Mouse (Mus musculus): ENCODE measurements around the gene Pi16.

Pi16 gene

DNA sequence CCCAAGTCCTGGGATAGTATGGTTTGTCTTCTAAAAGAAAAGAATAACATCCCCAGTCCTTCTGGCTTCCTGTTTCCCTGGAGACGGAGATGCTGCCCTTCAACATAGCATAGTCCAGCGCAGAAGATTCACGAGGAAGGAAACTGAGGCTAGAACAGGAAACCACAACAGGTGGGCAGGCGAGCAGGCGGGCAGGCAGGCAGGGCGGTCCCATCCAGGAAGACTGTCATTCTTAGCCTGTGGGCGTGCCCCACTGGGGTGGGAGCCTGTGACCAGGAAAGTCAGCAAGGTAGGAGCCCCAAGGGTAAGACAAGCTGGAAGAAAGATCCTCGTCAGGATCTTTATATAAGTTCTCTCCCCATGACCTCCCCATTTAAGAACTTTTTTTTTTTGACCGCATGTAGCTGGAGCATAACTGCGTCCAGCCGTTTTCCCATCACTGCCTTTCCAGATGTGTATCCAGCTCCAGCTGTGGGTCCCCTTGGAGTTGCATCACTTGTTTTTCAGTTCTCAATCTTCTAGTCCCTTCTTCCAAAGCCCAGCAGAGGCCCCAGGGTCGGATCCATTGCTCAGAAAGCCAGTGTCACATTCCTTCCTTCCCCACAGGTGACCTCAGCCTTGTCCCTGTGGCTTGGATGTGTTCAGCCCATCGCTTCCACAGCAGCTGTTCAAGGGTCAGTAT, 13.0 kb upstream of the Pi16 start:
- peak; percentile 50 for DNase-seq (ENCODE audit: low read depth, low spot score)

DNA sequence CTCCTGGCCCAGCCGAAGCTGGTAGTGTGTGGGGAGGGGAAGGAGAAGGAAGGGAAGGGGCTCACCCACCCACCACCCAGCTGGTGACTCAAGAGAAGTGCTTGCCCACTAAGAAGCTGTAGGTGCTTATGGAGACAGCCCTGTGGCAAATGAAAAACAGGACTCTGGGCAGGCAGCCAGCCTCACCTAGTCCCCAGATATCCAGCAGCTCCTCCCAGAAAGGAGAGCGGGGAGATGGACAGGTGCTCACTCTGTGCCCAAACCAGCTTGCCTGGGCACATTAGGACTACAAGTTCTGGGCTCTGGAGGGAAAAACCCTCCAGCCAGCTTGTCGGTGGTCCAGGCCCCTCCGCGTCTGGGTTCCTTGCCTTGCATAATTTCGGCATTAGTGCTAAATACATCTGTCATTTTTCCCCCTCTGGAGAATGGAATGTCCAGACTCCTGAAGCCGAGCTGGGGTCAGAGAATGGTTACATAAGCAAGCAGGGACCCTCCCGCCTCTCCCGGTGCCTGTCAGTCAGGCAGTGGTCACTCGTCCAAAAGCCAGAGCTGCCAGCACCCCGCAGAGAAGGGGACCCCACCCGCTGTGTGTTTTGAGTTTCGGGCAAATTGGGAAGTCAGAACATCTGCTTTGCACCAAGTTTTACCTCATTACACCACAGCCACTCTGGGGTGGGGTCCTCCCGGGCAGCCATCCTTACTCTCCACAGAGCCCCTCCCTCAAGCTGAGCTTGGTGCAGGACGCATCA, 12.2 kb upstream of the Pi16 start:
- DNase-seq (ENCODE audit: low read depth, low spot score): no peak

DNA sequence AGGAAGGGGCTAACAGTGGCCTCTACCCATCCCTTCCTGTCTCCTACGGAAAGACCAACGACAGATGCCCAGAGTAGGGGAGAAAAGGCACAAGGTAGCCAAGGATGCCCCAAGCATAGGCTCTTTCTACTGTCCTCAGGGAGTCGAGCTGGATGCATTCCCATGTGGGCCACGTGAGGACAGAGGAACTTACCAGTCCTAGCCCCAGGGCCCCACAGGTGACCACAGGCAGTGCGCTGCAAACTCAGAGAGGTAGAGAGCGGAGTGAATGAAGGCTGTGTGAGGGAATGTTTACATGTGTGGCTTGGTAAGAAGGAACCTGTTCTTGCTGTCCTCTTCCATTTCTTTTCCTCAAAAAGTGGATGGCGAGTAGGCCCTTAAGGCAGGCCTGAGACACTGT, 11.6 kb upstream of the Pi16 start:
- no peak for DNase-seq (ENCODE audit: low read depth, low spot score)

DNA sequence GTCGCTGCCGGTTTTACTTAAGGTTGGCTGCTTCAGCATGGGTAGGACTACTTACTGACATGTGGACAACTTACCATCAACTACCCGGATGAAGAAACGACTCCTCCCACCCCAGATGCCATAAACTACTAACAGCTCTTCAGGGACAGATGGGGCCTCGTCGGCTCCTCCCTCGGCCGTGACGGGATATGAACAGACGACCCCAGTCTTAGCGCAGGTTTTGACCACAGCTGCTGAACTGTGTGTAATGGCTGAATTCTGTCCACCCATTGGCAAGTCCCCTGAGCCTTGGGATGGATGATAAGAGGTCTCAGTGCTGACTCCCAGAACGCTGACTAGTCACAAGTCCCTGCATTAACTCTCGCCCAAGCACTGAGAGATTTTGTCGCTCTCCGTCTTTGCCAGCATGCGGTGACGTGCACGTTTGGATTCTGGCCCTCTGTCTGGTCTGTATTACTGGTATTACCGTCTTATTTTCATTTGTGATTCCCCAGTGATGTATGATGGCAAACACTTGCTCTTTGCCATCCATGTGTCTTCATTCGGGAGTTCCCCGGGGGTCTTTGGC, 7.3 kb upstream of the Pi16 start:
- no peak for DNase-seq (ENCODE audit: low read depth, low spot score)

DNA sequence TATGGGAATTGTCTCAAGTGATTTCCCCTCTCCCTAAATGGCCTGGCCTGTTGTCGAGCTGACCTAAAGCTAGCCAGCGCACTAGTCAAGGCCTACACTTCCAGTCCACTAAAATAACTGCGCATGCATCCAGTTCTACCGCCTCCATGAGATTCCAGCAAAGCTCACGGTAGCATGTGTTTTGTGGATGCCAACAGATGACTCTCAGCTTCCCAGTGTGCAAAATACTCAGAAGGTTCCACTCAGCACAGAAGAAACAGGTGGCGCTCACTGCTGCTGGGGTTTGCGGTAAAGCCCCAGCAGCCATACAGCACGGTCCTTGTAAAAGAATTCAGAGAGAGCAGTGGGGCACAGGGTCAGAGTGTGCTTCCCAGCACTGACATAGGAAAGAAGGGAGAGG, 5.9 kb upstream of the Pi16 start:
- DNase-seq (ENCODE audit: low read depth, low spot score): no peak

DNA sequence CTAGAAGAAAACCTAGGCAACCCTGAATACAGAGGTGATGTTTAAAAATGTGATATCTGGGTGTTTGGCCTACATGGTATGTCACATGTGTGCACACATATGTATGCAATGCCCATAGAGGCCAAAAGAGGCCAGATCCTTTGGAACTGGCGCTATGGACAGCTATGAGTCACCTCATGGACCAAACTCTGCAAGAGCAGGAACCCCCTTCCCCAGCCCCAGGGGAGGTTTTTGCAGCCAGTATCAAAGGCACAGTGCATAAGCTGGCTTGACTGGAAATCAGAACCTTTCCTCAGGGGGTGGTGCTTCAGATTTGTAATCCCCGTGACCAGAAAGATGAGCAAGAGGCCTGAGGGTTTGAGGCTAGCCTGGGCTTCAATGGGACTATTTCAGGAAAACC, 5.4 kb upstream of the Pi16 start:
- no peak for DNase-seq (ENCODE audit: low read depth, low spot score)

DNA sequence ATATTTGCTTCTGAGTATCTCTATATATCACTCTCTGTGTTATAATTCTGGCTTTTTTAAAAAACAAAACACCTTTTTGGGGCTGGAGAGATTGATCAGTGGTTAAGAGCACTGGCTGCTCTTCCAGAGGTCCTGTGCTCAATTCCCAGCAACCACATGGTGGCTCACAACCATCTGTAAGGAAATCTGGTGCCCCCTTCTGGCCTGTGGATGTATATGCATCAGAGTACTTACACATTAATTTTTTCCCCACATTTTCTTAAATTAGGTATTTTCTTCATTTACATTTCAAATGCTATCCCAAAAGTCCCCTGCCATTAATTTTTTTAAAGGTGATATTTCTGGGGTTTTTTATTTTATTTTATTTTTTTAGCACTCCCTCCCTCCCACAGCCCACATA, 4.2 kb upstream of the Pi16 start:
- peak; percentile 63 for DNase-seq (ENCODE audit: low read depth, low spot score)

DNA sequence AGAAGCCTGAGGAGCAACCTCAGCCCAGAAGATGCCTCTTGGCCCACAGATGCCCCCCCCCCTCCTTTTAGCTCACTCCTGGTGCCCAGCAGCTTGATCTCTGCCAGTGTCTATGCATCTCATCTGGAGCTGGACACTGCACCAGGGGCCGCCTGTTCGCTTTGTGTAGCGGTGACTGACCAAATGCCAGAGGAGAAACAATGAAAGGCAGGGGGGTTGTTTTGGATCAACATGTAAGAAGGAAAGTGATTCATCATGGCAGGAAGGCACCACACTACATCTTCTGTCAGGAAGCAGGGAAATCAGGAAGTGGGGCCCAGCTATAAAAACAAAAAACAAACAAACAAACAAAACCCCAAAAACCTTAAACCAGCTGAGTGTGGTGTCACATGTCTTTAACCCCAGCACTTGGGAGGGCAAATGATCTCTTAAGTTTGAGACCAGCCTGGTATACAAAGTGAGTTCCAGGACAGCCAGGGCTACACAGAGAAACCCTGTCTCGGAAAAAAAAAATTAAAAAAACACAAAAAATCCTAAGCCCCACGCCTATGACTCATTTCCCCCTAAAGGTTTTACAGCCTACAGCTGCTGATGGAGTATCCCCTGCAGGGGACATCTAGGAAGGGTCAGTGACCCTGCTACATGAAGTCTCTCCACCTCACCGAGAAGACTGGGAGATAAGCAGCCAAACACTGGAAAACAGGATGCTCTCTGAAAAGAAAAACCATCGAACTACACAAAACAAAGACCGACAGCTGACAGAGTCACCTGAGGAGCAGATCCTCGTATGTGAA, 1.6 kb upstream of the Pi16 start:
- no peak for DNase-seq (ENCODE audit: low read depth, low spot score)

DNA sequence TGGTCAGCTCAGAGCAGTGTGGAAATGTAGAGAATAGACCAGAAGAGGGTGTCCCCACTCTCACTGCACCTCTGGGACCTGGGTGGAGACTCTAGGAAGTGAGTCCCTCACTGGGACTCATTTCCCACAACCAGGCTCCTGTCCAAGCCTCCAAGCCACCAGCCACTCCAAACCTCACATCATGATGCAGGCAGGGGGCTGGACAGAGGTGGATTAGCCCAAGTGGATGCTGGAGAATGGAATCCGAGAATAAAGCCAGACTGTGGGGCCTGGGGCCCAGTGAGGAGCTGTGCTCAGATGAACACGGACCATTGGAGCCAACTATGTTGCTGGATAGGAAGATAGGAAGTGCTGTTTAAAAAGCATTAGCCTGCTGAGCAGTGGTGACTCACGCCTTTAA, 589 bp upstream of the Pi16 start:
- no peak for DNase-seq (ENCODE audit: low read depth, low spot score)

DNA sequence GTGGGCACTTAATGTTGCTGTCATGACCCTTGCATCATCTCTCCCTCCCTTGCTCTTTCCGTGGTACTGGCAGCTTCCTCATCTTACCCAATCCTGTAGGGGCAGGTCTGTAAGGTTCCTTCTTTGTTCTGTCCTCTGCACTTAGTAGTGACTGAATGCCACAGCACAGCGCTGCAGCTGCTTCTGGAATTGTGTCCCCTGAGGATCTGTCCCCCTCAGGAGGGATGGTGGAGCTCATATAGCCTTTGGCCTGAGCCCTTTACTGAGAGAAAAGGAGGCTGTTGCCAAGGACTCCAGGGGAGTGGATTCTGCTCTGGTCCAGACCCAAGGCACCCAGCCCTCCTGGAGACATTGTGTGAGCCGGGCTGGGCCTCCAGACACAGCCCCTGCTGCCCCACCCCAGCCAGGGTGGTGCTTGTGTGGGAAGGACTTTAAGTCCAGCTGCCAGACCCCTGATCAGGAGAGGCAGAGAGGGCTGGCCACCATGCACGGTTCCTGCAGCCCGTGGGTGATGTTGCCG, 1.3 kb downstream of the Pi16 start:
- no peak for DNase-seq (ENCODE audit: low read depth, low spot score)

DNA sequence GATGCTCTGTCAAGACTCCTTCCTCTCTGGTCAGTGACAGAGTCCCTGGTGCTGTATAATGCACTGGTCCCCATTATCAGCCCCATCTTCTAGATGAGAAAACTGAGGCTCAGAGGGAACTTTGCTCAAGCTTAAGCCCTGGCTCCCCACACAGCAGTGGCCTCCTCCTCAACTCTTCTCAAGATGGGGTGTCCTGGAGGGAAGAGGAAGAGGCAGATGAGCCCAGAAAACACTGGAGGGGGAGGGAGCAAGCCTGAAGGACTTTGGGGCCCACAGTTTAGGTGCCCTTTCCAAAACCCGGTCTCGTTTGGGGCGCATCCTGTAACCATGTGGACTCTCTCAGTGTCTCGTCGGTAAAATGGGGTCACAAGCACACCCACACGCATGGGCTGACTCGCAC, 2.0 kb downstream of the Pi16 start:
- DNase-seq (ENCODE audit: low read depth, low spot score): no peak

DNA sequence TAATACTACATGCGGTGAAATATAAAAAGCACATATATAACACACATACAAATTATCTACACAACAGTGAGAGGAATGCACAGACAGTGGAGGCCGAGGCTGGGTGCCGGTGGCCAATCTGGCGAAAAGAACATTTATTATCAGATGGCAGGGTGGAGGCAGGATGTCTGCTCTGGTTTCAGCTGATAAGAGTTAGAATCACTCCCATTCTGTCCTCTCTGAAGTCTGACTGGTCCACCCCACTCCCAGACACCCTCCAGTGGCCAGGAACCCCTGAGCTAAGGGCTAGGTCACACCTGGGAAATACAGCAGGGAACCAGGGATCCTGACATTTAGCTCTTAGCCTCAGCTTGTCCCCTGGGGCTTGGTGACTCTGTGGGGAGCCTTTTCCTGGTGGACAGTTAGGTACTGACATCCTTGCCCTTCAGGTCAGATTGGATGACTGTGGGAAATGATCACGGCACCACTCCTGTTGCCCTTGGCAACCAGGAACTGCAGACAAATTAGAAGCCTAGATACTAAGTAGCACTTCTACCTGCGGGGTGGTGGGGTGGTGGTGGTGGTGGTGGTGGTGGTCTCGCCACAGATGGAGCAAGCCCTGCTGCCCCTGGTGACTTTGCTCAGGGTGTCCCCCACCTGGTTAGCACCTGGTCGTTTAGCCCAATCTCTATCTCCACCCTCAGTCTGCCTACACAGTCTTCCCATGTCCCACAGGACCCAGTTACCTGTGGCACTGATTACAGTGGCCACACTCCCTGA, 2.6 kb downstream of the Pi16 start:
- DNase-seq (ENCODE audit: low read depth, low spot score): no peak

DNA sequence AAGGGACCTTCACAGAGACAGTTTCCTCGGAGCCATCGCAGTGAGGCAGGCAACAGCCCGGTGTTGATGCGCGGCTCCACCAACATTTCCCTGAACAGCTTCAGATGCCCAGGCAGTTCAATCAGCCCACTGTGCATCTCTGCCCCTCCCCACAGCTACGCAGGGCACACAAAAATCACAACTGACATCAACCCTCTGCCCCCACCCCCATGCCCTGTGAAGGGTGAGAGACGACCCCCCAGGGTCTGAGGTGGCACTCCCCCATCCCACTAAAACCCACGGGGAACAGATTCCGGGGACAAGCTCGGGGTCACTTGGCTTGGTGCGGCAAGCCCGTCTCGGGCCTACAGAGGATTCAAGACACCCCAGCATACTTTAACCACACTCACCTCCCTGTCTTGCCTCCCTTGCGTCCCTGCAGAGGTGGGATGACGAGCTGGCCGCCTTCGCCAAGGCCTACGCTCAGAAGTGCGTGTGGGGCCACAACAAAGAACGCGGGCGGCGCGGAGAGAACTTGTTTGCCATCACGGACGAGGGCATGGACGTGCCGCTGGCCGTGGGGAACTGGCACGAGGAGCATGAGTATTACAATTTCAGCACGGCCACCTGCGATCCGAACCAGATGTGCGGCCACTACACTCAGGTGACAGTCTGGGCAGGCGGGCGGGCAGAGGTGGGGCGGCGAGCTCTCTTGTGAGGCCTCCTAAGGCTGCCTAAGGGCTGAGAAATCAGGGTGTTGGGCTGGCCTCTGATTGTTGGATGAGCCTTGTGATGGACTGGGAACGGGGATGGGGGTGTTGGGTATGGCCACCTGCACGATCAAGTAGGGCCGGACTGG, 4.5 kb downstream of the Pi16 start:
- DNase-seq (ENCODE audit: low read depth, low spot score): no peak

DNA sequence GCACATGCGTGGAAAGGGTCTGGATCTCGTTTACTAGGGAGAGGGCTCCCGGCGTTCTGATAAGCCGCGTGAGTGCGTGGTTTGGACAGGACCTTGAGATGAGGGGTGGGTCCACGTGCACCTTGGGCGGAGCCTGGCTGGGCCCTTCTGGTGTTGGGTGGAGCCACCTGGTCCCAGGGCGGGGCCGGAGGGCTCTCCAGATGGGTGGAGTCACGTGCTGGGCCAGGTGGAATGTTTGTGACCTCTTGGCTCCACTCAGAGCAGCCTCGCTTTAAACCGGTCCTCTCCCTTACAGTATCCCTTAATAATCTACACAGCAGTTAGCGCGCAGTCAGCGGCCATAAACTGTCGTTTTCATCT, 5.1 kb downstream of the Pi16 start:
- DNase-seq (ENCODE audit: low read depth, low spot score): no peak

DNA sequence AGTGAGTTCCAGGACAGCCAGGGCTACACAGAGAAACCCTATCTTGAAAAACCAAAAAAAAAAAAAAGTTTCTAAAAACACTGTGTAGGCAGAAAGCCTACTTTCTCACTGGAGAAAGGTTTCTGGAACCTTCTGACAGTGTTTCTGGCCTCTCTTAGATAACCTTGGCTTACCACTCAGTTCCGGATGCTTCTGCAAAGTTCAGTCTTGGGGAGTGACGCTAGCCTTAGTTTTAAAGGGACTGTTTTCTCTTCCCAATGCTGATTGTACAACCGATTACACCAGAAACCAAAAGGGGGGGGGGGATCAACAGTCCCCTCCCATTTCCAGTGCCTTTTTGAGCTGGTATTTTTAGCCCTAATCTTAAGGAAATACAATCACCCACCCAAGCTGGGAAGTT, 6.1 kb downstream of the Pi16 start:
- no peak for DNase-seq (ENCODE audit: low read depth, low spot score)

DNA sequence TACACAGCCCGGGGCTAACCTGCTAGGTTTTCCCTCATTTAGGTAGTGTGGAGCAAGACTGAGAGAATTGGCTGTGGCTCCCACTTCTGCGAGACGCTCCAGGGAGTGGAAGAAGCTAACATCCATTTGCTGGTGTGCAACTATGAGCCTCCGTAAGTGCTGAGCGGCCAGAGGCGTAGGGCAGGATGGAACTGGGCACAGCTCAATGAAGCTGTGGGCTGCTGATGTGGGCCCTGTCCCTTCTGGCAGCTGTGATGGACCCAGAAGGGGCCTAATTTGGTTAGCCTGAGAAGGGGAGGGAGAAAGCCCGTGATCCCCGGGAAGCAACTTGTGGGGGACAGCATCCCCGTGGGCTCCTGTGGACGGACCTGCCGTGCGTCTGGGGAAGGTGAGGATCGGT, 8.4 kb downstream of the Pi16 start:
- no peak for DNase-seq (ENCODE audit: low read depth, low spot score)

DNA sequence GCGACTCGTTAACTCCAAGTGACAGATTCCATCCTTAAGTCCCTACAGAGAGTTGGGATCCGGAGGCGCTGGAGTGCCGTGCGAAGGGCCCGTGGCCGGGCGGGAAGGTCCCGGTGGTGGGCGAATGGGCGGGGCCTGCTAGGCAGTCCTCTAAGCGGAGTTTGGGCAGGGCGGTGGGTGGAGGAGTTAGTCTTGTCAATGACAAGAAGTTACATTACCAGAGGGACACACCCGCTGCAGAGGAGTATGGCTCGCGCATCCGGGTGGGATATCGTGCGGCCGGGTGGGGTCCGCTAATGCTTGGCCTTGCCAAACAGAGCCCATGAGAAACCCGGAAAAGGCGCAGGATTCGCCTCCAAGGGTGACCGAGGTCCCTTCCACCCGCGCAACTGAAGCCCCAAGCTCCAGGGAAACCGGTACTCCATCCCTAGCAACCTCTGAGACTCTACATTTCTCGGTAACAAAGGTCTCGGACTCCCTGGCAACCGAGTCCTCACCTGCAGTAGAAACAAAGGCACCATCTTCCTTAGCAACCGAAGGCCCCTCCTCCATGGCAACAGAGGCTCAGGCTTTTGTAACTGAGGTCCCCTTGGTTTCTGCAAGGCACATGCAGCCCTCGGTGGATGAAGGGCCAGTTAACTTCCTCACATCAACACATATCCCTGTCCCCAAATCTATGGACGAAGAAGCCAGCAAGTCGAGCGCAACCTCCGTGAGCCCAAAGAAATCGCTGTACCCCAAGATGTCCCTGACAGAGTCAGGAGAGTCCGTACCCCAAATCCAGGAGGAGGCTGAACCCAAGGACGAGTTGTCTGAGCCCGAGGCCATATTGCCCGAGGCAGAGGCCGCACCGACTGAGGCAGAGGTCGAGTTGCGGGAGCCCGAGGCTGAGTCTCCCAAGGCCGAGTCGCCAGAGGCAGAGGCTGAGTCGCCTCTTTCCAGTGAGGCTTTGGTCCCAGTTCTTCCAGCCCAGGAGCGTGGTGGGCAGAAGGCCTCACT, 9.3 kb downstream of the Pi16 start:
- DNase-seq (ENCODE audit: low read depth, low spot score): no peak

DNA sequence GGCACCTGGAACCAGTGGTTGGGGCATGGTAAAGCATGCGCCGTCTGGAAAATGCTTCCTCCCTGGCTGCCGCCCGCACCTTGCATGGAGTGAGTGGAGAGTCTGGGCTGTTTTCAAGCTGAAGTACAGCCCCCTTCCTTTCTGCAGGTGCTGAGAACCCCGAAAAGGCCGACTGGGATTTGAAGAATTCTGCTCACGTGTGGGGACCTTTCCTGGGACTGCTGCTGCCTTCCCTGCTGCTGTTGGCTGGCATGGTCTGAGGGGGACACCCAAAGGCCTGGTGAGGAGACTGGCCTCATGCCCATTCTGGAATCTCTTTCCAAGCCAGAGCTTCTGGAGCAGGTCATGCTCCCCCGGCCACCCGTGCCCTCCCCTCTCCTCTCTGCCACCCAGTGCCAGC, 10.2 kb downstream of the Pi16 start:
- no peak for DNase-seq (ENCODE audit: low read depth, low spot score)

DNA sequence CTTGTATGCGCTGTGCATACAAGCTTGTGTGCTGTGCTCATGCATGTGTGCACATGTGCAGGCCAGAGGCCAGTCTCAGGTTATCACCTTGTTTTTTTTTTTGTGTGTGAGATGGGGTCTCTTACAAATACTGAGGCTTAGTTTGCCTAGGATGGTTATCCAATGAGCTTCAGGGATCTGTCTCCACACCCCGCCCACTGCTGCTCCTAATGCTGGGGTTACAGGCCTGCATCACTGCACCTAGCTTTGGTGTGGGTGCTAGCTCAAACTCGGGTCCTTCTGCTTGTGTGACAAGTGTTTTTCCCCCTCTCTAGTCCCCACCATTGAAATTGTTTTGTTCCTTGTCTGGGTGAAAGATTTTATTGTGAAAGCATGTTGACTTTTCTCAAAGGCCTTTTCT, 12.7 kb downstream of the Pi16 start:
- no peak for DNase-seq (ENCODE audit: low read depth, low spot score)
